Mouse (Mus musculus): ENCODE measurements around the gene 2310022B05Rik.

2310022B05Rik gene

GRCm38 (mm10) chr8:124661781-124662180 lies 1.4 kb downstream of the 2310022B05Rik start:
- no peak for DNase-seq (ENCODE audit: low spot score)

DNA sequence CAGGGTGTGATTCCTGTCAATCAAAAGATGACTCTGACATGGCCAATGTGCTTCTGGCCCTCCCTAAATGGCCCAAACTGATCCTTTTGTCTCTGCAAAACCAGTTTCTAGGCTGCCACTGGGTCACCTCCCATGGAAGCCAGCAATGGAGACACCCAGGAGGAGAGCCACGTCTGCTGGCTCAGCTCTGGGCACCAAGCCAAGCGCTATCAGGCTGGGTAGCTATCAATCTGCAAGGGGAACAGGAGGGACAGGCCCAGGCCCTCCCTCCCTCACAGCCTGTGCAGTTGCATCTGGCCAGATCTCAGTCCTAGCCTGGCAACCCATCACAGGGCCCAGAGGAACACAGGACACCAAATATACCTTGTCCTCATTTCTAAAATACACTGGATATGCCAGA lies 4.8 kb downstream of the 2310022B05Rik start:
- peak; percentile 79 for DNase-seq (ENCODE audit: low spot score)

DNA sequence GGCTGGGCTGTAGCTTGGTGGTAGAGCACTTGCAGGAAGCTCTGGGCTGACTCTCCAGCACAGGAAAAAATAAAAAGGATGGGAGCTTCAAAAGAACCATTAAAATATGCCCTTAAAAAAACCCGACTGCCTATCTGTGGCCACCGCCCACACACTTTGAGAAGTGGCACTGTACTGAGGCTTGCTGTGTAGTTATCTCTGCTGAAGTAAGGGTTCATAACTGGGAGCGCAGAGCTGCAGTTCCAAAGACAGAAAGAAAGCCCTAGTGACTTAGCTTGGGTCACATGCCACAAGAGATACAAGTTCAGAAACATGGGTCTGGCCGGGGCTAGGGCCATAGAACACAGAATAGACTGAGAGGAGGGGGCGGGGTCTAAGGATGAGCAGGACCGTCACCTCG lies 5.2 kb downstream of the 2310022B05Rik start:
- DNase-seq (ENCODE audit: low spot score) = peak; percentile 75

DNA sequence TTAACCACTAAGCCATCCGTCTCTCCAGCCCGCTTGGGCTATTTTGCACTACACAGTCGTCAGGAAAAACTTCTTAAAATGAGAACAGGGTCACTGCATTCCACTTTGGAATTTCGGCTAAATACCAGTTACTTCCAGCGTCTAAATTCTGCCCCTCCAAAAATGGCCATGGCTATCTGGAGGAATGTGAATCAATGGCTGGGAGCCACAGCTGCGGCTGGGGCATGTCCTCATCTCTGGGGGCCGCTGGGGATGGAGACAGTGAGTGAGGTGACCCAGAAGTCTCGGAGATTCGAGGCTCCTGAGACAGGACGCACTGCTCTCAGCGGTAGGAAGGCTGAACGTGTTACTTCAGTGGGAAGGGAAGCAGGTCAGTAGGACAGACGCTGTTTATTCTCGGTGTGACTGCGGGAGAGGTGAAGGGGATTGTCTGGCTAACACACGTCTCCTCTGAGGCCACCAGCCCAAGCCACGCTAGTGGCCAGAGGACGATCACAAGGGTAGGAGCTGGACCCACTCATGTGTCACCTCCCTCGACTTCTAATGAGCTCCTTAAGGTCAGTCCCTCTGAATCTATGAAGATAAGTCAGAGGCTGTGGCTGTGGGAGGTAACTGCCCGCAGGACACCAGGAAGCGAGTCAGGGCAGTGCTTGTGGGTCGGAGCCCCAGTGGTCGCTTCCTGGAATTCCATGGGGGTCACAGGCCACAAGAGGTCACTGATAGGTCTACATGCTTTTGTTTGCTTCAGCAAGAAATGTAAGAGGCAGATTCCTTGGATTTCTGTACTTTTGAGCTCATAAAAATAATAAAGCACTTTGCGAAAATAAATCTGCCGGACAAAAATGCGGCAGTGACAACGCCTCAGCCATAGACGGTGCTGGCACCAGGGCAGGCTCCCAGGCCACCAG lies 9.3 kb downstream of the 2310022B05Rik start:
- no peak for DNase-seq (ENCODE audit: low spot score)

- no peak for DNase-seq (ENCODE audit: low spot score)
Measured at GRCm38 (mm10) chr8:124652546-124652945, 10.6 kb downstream of the 2310022B05Rik start.

DNA sequence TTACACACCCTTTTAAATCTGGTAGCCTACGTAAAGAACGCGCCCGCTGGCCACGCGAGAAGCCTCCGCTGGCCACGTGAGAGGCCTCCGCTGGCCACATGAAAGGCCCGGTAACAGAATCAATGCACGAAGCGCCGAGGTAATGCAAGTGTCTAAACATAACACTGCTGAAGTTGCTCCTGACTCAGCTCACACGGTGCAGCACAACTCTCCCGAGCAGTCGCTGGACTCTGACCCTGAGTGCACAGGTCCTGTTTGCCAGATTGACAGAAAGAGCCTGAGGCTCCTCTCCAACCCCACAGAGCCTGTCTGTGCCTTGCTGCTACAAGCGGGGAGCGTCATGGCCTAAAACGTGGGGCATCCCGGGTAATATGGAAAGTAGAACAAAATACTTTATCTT lies 11.4 kb downstream of the 2310022B05Rik start:
- DNase-seq (ENCODE audit: low spot score) = no peak

GRCm38 (mm10) chr8:124648311-124648710 lies 14.9 kb downstream of the 2310022B05Rik start:
- no peak for DNase-seq (ENCODE audit: low spot score)

DNA sequence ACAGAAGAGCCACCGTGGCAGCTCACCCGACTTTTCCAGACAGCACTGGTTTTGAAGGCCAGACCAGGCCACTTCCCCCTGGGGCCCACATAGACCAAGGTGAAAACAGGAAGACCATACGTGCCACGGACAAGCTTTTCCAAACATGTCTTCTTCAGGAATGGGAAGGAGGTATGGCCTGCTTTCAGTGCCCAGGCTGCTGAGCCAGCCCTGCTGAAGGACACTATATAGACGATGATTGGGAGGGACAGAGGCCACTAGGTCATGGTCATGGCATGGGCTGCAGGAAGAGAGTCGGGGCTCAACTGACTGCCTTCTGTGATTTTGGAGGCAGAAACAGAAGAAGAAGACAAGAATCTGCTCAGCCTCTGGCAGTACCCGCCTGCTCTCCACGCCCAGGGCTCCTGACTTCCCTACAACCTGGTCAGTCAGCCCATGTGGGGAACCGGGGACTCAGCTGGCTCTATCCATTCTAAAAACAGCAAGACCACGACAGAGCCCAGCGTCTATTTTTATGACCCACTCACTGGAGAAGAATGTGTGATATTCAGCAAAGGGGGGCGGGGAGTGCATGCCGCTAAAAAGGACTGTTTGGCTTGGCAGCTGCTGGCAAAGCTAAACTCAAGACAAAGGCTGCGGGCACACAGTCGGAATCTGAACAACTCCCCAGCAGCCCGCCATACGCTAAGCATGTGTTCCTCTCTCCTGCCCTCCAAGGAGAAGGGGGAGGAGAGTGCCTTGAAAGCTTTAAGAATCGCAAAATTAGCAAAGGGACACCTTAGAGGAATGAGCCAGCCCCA lies 19.4 kb downstream of the 2310022B05Rik start:
- no peak for DNase-seq (ENCODE audit: low spot score)

DNA sequence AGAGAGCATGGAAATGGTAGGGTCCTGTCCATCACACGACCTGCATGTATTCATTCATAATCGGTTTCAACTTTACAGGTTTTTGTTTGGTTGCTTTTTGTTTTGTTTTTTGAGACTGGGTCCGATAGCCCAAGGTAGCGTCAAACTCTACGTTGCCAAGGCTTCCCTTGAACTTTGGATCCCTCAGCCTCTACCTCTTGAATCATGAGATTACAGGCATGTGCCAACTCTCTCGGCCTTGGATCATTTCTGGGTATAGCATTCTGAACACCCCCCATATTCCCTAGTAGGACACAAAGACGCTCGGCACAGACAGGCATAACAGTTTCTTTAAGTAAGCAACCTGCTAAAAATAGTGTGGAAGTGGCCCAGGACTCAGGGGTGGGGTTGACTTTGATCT lies 21.6 kb downstream of the 2310022B05Rik start:
- no peak for DNase-seq (ENCODE audit: low spot score)

DNA sequence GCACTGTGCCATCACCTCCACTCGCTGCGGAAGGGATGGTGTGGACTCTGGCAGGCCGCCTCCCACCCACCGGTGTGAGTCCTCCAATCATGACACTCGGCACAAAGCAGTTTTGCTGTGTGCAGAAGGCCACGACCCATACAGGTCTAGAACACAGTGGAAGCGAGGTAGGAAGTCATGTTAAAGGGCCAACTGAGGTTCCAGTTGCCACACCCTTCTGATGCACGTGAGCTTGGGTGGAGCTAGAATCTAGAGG lies 28.0 kb downstream of the 2310022B05Rik start:
- DNase-seq (ENCODE audit: low spot score) = no peak

- no peak for DNase-seq (ENCODE audit: low spot score)
Measured at GRCm38 (mm10) chr8:124634411-124635246, 28.5 kb downstream of the 2310022B05Rik start.

DNA sequence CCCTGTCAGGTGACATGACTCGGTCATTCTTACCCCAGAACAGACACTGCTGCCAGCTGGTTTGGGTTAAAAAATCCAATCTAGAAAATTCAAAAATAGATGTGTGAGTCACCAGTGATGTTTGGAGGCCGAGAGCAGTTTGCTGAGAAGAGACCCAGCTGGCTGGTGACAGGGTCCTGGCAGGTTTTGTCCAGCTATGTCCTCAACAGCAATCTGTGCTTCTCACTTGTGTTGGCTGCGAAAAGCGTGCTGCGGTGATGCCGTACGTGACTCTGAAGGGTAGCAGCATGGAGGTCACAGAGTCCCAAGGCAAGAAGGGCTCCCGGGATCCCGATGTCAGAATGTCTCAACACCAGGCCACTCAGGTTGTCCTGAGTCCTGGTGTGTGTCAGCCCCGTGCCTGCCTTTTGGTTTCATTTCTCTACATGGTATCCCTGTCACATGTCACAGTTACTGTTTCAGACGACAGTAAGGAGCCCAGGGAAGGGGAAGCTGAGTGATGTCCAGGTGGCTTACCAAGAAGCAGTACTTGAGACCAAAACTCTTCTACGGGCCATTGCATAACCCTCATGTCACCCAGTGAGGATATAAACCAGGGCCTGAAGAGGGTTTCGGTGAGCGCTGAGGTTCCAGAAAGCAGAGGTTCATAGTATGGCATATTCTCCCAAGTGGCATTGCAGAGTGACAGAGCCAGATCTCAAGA lies 30.0 kb downstream of the 2310022B05Rik start:
- no peak for DNase-seq (ENCODE audit: low spot score)

- no peak for DNase-seq (ENCODE audit: low spot score)
Measured at GRCm38 (mm10) chr8:124631966-124632365, 31.2 kb downstream of the 2310022B05Rik start.

DNA sequence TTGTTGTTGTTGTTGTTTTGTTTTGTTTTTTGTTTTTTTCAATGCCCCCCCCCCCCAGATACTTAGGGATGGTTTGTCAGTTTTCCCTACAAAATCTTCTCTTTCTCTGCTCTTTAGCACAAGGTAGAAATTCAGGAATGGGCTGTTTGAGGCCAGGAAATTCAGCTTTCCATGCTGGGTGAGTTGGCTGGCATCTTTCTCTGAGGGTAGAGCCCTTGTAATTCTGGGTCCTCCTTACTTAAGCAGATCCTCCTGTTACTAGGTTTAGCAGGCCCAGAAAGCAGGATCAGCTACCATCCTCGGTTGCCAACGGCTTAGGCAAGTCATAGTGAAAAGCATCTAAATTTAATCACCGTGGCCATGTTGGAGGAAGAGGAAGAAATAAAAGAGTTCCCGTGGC lies 32.3 kb downstream of the 2310022B05Rik start:
- no peak for DNase-seq (ENCODE audit: low spot score)

DNA sequence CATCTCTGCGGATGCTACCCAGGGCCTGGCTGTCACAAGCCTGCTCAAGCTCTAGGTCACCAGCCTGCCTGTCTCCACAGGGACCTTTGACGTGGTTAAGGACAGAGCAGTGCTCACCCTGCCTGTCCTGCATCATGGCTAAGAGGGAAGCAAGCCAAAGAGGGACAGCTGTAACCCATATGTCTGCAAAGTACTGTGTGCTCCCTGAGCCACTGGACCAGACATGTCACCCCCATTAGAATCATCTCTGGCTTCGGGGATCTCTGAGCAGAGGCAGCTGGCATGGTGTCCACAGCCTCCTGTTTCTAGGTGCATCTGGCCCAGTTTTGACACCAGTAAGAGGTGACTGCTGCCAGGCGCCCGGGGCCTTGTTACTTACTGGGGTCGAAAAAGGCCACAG lies 32.7 kb downstream of the 2310022B05Rik start:
- no peak for DNase-seq (ENCODE audit: low spot score)

GRCm38 (mm10) chr8:124626251-124626650 lies 36.9 kb downstream of the 2310022B05Rik start:
- DNase-seq (ENCODE audit: low spot score) = no peak

DNA sequence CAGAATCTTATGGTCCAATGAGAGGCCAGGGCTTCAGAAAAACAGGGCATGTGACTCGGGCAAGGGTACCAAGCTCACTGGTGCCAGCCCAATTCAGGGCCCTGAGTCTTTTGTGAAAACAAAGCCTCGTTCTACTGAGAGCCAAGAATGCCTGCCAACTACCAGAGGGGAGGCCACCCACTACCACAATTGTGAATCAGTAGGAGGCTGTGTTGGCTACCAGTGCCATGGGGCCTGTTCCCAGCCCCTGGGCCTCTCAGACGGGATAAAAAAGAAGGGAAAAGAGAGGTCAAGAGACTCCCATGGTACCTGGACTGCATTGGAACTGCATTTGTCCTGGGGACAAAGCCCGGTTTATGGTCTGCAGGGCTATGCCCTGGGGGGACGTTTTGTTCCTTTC lies 41.9 kb downstream of the 2310022B05Rik start:
- DNase-seq (ENCODE audit: low spot score) = no peak

DNA sequence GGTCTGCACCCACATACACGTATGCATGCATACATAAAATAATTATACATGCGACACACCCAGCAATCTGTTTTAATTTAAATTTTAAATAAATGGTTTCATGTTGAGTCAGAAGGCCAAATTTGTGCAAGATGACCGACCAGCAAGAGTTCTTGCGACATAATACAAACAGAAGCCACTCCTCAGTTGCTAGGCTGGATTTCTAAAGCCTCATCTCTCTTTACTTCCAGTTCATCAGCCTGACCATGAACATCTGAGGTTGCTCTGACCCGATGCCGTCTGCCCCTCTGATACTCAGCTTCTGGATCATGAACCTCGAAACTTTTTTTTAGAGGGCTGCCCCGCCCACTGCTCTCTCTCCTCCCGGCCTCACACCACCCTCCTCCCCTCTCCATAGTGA lies 44.9 kb downstream of the 2310022B05Rik start:
- no peak for DNase-seq (ENCODE audit: low spot score)

DNA sequence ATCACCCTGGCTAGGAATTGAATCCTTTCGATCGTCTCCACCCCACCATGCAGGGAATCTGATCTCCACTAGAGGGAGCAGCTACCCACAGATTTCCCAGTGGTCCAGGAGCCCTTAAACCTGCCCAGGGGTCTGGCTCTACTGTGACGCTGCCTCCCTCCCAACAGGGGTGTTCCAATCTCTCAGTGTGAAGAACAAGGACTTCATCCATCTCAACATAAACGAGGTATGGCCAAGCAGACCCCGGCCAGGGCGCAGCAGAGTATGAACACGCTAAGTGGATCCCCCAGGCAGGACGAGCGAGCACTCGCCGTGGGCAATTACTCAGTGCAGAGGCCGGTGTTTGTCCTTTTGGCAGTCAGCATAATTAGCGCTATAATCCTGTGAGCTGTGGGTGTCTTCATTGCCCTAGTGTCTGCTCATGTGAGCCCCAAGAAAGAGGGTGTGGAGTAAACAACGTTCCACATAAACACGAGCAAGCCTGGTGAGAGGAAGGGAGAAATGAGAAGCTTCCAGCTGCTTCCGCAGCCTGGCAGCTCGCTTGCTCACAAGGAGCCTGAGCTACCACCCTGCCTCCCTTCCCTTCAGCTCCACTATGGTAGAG lies 45.8 kb downstream of the 2310022B05Rik start:
- peak; percentile 40 for DNase-seq (ENCODE audit: low spot score)

DNA sequence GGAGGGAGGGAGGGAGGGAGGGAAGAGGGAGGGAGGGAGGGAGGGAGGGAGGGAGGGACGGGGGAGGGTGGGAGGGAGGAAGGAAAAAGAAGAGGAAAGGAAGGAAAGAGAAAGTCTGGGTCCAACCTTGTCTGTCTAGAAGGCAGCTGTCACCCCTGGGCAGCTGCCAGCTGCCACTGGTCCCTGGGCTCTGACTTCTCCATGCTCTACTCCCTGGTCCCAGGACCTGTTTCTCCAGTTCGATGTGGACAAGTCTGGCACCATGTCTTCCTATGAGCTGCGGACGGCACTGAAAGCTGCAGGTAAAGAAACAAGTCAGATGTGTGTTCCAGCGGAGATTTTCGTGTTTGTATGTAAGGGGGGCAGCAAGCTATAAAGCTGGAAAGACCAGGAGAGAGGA lies 48.8 kb downstream of the 2310022B05Rik start:
- no peak for DNase-seq (ENCODE audit: low spot score)

DNA sequence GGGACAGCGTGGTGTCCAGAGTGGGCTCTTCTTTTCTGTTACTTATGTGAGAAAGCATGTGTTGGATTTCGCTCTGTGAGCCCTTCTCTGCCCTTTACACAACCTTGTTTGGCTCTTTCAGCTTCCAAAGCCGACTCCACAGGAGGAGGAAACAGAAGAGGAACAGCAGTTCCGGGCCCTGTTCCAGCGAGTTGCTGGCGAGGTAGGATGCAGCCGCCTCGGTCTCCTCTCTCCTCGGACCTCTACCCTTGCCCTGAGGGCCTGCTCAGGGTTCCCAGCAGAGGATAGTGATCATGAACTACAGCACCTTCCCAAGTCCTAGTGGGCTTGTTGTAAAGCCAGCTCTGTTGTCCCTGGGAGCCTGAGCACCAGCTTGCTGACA lies 54.2 kb downstream of the 2310022B05Rik start:
- no peak for DNase-seq (ENCODE audit: low spot score)

Data from c-Kit-positive CD71-positive TER-119-positive erythroid progenitor cells, embryonic 14.5 days (primary cell).